Mouse (Mus musculus) midbrain, embryonic 10.5 days (tissue): Measurements from ENCODE around the gene Prkaa1. TPM values are rescaled to one million over a fixed set of nuclear protein-coding genes. Genes with fewer than 3 reads are reported as not detected.

Source experiments
- DNase-seq: peaks from one replicate; pipeline ENCODE4 v3.0.0-alpha.2; 2017; ENCODE audit warnings: low spot score
- H3K27ac ChIP-seq: fragments of 300-500 bp; sonication (generic); replicated peaks from 2 replicates; pipeline ENCODE4 v1.5.1; 2016; ENCODE audit warnings: mild to moderate bottlenecking
- H3K27me3 ChIP-seq: fragments of 300-500 bp; sonication (generic); 2 replicates; pipeline ENCODE4 v1.6.1; 2016; ENCODE audit warnings: low read depth, mild to moderate bottlenecking; ENCODE audit not compliant: poor library complexity, severe bottlenecking
- H3K36me3 ChIP-seq: fragments of 300-500 bp; sonication (generic); 2 replicates; pipeline ENCODE4 v1.6.1; 2016; ENCODE audit warnings: mild to moderate bottlenecking, moderate library complexity
- H3K4me1 ChIP-seq: fragments of 300-500 bp; sonication (generic); 2 replicates; pipeline ENCODE4 v1.6.1; 2016
- H3K4me3 ChIP-seq: fragments of 300-500 bp; sonication (generic); 2 replicates; pipeline ENCODE4 v1.5.1; 2016; ENCODE audit warnings: mild to moderate bottlenecking, moderate library complexity
- H3K9me3 ChIP-seq: fragments of 300-500 bp; sonication (generic); replicated peaks from 2 replicates; pipeline ENCODE4 v1.6.1; 2016; ENCODE audit warnings: mild to moderate bottlenecking
- WGBS: fragments of 180-500 bp; shearing (Covaris S2); methylation state at CpG from one replicate; pipeline ENCODE4 v1.1.7; 2016; 5-methylcytosine and 5-hydroxymethylcytosine counted together
- polyA plus RNA-seq: library from polyadenylated mRNA; unstranded; fragments of >200 nt; fragmentation: Nextera tagmentation; extraction: Ambion mirVana; gene quantifications from 2 replicates; pipeline ENCODE4 v1.2.1, GENCODE M21; 2016

Gene Prkaa1
- polyA plus RNA-seq, 1 experiment from 2014 or later = 13.6 TPM

DNA sequence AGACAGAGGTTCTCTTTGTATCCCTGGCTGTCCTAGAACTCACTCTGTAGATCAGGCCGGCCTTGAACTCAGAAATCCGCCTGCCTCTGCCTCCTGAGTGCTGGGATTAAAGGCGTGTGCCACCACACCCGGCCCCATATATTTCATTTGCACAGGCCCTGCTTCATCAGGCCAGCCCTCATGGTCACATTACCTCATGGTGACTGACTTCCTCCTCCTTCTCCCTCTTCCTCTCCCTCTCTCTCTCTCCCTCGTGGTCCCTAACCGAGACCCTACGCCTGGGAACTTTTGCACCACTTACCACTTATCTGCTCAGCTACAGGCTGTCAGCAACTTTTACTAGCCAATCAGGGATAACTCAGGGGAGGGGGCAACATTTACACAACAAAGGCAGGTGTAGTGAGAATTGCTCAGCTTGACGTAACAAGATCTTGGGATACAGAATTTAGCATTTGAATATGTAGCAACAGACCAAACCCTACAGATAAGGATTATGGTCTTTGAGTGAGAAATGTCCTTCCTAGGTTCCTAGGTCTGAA is 8.6 kb upstream of the Prkaa1 start:
- no peaks in the 10 kb centered on the region; the same call in 1 of the 2 replicates for H3K4me1 ChIP-seq
- no peaks in the 10 kb centered on the region for H3K9me3 ChIP-seq
- no peaks in the 10 kb centered on the region for H3K36me3 ChIP-seq
- H3K4me3 ChIP-seq = no peak overlapping the region
- no peaks in the 10 kb centered on the region for H3K27me3 ChIP-seq
- no peak overlapping the region for H3K27ac ChIP-seq
- WGBS = 83% methylated on average over 8 of the region's 8 CpGs
- DNase-seq = no peak

DNA sequence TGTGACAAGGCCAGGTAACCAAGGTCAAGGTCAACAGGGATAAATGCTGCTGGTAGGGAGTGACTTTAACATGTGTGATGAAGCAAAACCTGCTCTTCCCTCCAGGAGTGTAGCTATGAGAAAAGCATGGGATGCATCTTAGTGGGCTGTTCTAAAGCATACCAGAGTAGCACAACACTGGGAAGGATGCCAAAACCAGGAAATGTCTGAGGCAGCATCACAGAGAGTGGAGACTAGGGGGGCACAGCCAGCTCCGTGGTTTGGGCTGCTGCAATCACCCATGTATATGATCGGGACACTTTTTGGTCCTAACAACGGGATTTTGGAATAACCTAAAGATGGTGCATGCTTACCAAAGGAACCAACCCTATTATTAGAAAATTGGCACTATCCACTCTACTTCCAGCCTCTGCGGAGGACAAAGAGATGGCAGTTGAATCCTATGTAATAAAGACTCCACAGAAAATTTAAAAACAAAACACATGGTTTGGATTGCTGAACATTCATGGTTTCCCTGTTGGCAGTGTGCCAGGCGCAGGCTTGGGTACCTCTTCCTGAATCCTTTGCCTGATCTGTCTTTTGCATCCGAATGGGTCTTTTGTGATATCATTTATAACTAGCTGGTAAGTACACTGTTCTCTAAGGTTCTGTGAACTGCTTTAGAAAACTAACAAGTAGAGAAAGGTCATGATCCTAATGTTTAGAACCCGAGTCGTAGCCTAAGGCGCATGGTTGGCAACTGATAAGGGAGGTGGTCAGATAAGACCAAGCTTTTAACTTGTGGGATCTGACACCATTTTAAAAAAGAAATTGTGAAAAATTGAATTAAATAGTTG is 5.4 kb upstream of the Prkaa1 start:
- Histone ChIP-seq H3K36me3 (no peaks in the 10 kb centered on the region), H3K4me3 (no peak overlapping the region), H3K27ac (no peak overlapping the region), H3K4me1 (no peaks in the 10 kb centered on the region; the same call in 1 of the 2 replicates), H3K27me3 (no peaks in the 10 kb centered on the region), H3K9me3 (no peaks in the 10 kb centered on the region)
- no peak for DNase-seq
- WGBS = 89% methylated on average over 9 of the region's 9 CpGs

DNA sequence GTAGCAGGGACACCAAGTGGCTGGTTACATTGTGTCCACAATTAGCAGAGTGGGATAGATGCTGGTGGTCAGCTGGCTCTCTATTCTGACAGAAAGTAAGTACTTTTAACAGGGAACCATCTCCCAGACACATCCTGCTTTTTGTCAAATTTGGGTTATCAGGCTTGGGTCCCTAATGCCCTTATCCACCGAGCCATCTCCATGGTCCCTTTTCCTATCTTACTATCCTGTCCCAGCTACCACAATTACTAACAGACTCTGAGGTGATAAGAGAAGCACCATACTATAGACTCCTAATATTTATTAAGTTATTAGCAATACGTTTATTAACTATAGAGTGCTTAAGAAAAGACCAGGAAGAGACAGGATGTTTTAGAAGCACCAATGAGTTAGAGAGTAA is 4.3 kb upstream of the Prkaa1 start:
- H3K27me3 ChIP-seq = no peaks in the 10 kb centered on the region
- 89% methylated on average over 2 of the region's 2 CpGs for WGBS
- DNase-seq = no peak
- peaks cover under 1% of the 10 kb centered on the region for H3K4me1 ChIP-seq
- no peaks in the 10 kb centered on the region for H3K9me3 ChIP-seq
- H3K36me3 ChIP-seq = no peaks in the 10 kb centered on the region
- H3K4me3 ChIP-seq = no peak overlapping the region
- no peak overlapping the region for H3K27ac ChIP-seq

DNA sequence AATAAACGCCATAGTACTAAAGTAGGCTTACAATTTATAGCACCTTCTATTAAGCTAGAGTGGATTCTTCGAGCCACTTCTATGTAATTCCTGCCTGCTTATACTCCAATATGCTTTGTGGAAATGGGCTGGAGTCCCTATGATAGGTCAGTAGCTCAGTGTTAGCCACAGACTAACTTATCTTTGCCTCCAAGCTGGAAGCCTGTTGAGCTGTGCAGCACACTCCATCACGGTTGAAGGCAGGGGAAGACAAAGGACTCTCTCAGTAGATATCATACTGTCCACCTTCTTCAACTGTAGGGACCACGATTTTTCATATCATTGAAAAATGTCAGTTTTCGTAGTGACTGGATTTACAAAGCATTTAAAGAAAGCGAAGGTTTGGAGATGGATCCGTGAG is 3.8 kb upstream of the Prkaa1 start:
- no peak for DNase-seq
- H3K9me3 ChIP-seq = no peaks in the 10 kb centered on the region
- H3K27ac ChIP-seq = no peak overlapping the region
- H3K4me3 ChIP-seq = no peak overlapping the region
- H3K27me3 ChIP-seq = no peaks in the 10 kb centered on the region
- no peaks in the 10 kb centered on the region for H3K36me3 ChIP-seq
- H3K4me1 ChIP-seq = peaks cover 6% of the 10 kb centered on the region
- WGBS = 88% methylated on average over 7 of the region's 7 CpGs

DNA sequence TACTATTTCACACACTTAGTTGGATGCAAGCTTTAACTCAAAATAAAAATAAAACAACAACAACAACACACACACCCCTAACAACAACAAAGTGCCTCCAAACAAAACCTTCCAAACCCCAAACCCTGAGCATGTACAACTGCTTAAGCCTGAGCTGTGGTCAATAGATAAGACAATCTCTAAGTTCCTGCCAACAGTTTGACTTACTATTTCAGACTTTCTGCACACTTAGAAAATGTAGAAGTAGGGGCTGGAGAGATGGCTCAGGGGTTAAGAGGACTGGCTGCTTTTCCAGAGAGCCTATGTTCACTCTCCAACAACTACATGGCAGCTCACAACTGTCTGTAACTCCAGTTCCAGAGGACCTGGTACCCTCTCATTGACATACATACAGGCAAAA is 3.3 kb upstream of the Prkaa1 start:
- Histone ChIP-seq H3K27ac (no peak overlapping the region), H3K36me3 (no peaks in the 10 kb centered on the region), H3K9me3 (no peaks in the 10 kb centered on the region), H3K4me3 (no peak overlapping the region), H3K27me3 (no peaks in the 10 kb centered on the region), H3K4me1 (peaks cover 11% of the 10 kb centered on the region)
- DNase-seq = no peak

DNA sequence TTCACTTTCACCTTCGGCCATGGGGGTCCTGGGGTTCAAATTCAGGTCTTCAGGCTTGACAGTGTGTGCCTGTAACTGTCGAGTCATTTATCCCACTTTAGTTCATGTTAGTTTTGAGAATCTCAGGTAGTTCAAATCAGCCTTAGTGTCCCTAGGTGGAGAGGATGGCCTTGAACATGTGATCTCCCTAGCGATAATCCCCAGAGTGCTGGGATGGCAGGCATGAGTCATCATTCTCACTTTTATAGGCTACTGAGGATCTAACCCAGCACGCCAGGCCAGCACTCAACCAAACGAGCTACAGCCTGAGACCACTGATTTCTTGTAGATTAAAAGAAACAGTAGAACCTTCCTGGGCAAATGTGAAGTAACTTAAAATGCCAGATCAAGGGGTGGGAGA is 1.6 kb upstream of the Prkaa1 start:
- DNase-seq = no peak
- Histone ChIP-seq H3K27me3 (no peaks in the 10 kb centered on the region), H3K36me3 (0 out of 2 replicates have a peak, but pooled peaks cover 6% of the 10 kb centered on the region), H3K9me3 (no peaks in the 10 kb centered on the region), H3K4me1 (peaks cover 17% of the 10 kb centered on the region), H3K27ac (no peak overlapping the region), H3K4me3 (no peak overlapping the region)
- WGBS = 72% methylated on average over 5 of the region's 5 CpGs

DNA sequence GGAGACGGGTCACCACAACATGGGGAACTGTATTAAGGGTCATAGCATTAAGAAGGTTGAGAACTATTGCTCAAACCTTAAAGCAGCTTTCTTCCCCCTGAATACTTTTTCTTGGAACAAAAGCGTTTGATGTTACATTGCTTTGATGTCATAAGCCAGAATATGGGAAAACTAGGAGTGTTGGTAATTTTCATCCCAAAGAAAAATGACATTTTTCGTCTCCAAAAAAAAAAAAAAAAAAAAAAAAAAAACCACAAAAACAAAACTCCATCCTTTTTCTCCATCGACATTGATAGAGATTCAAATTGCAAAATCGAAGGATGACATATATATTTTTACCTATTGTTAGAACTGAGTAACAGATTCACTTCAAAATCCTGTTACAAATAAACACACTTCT is 947 bp upstream of the Prkaa1 start:
- H3K9me3 ChIP-seq = no peaks in the 10 kb centered on the region
- no peak overlapping the region for H3K27ac ChIP-seq
- no peak for DNase-seq
- H3K4me1 ChIP-seq = peaks cover 17% of the 10 kb centered on the region
- 78% methylated on average over 5 of the region's 5 CpGs for WGBS
- H3K4me3 ChIP-seq = peak overlapping the region; percentile 85
- H3K27me3 ChIP-seq = no peaks in the 10 kb centered on the region
- 0 out of 2 replicates have a peak, but pooled peaks cover 6% of the 10 kb centered on the region for H3K36me3 ChIP-seq

DNA sequence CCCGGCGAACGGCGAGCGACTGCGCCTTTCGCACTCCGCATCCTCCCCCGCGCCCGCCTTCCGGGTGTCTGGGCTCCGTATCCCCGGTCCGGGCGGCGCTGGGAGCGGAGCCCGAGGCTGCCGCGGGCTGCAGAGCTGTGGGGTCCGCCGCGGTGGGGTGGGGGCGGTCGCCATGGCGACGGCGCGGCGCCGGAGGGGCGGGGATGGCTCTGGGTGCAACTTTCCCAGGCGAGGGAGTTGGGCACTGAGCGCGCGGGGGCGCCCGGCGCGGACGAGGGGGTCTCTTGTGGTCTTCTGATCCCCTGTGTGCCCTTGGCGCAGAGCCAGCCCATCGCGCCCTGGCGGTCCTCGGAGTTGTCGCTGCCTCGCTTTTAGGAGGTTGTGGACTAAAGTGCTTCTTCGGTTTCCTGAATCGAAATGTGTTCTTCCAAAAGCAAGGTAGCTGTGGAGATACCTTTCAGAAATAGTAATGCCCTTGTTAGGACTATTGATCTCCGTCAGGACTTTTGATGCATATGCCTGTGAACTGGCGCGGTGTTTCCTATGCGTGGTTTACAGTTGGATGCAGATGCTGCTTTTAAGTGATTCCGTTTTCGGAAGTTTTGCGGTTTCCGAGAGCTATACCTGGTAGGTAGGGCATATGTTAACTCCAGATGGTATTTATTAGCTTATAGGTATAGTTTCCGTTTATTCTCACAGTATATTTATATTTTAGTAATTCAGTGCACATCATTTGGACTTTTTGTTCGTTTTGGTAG is 539 bp downstream of the Prkaa1 start:
- DNase-seq = peak; percentile 85
- Histone ChIP-seq H3K9me3 (no peaks in the 10 kb centered on the region), H3K4me3 (peak overlapping the region; percentile 85), H3K4me1 (peaks cover 17% of the 10 kb centered on the region), H3K27ac (peak overlapping the region; percentile 96), H3K36me3 (0 out of 2 replicates have a peak, but pooled peaks cover 8% of the 10 kb centered on the region), H3K27me3 (no peaks in the 10 kb centered on the region)
- 2% methylated on average over 61 of the region's 61 CpGs for WGBS

DNA sequence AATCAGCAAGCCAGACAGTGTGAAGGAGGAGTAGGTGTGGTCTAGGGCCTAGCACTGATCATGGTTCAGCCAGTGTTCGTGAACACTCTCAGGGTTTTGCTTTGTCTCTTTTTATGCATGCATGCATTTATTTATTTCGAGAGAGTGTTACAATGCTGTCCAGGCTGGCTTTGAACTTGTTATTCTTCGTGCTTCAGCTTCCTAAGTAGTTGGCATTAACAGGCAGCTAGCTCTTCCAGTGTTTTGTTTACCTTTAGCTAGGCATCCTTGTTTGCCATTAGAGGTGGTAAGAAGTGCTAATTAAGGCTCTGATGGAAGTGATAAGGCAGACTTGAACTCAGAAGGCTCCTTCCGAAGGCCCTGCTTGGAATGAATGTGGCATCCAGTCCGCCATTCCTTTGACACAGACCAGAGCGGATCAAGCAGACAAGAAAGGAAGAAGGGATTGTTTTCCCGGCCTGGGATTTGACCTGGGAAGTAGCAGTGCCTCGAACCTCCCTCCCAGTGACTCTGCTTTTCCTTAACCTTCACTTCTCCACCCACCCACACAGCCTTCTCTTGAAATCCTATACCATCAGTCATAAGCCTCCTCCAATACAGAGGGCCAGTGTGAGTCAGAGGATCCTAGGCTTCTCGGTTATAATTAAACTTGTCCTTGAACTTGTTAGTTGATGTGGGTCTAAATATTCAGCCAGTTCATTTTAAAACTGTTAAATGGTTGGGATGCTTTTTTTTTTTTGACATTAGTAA is 1.7 kb downstream of the Prkaa1 start:
- peak overlapping the region; percentile 85 for H3K4me3 ChIP-seq
- H3K36me3 ChIP-seq = 0 out of 2 replicates have a peak, but pooled peaks cover 8% of the 10 kb centered on the region
- H3K9me3 ChIP-seq = no peaks in the 10 kb centered on the region
- H3K27ac ChIP-seq = no peak overlapping the region
- H3K4me1 ChIP-seq = peaks cover 17% of the 10 kb centered on the region
- no peaks in the 10 kb centered on the region for H3K27me3 ChIP-seq
- DNase-seq = no peak
- 58% methylated on average over 9 of the region's 9 CpGs for WGBS

DNA sequence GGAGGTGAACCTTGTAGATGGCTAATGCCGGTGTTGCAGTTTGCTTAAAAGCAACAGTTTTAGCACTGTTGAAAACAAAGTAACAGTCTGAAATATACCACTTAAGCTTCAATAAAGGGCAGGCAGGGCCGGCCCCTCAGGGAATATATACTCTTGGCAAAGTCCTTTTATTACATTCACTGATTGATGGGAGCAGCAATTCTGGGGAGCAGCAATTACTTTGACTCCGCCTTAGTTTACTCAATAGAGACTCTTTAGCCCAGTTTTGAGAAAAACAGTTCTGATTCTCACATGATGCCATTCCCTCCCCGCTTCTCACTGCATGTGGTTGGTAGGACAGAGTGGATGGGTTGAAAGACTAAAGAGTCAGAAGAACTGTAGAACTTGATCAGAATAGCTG is 5.5 kb downstream of the Prkaa1 start:
- Histone ChIP-seq H3K4me3 (no peak overlapping the region), H3K27me3 (no peaks in the 10 kb centered on the region), H3K4me1 (peaks cover 17% of the 10 kb centered on the region), H3K27ac (no peak overlapping the region), H3K9me3 (no peaks in the 10 kb centered on the region), H3K36me3 (0 out of 2 replicates have a peak, but pooled peaks cover 8% of the 10 kb centered on the region)
- WGBS = 90% methylated on average over 4 of the region's 4 CpGs
- DNase-seq = no peak

DNA sequence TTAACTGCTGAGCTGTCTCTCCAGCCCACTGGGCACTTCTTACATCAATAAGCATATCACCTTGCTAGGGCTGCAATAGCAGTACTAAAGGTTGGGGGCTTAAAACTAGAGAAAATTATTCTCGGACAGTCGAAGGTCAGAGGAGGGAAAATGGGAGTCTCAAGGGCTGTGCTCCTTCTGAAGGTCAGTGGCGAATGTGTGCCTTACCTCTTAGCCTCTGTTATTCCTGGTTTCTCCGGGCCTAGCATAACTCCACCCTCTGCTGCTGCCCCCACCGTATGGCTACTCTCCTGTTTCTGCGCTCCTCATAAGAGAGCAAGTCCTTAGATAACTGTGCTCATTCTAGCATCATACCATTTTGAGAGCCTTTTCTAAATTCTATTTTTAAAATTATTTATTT is 8.5 kb downstream of the Prkaa1 start:
- Histone ChIP-seq H3K27ac (no peak overlapping the region), H3K9me3 (no peaks in the 10 kb centered on the region), H3K4me1 (no peaks in the 10 kb centered on the region), H3K36me3 (0 out of 2 replicates have a peak, but pooled peaks cover 2% of the 10 kb centered on the region), H3K27me3 (no peaks in the 10 kb centered on the region), H3K4me3 (no peak overlapping the region)
- WGBS = 93% methylated on average over 6 of the region's 6 CpGs
- DNase-seq = no peak

DNA sequence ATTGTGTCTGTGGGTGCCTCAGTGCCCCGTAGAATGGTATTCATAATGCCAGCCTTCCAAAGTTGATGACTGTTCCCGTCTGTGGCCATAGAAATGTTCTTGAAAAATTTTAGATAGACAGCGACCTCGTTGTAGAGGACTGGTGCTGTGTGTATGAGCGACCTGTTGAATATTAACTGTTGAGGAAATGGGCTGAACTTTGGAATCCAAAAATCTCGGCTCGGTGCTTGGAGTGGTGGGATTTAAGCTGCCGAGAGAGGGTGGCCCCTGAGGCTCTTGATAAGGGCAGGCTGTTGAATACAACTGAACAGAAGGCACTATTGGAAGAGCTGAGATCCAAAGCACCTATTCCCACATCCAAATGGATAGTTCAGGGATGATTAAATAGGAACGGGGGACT is 11.0 kb downstream of the Prkaa1 start:
- H3K36me3 ChIP-seq = no peaks in the 10 kb centered on the region
- no peaks in the 10 kb centered on the region for H3K27me3 ChIP-seq
- H3K4me3 ChIP-seq = no peak overlapping the region
- no peak overlapping the region for H3K27ac ChIP-seq
- no peaks in the 10 kb centered on the region for H3K4me1 ChIP-seq
- 90% methylated on average over 9 of the region's 9 CpGs for WGBS
- no peaks in the 10 kb centered on the region for H3K9me3 ChIP-seq
- no peak for DNase-seq
